Mouse (Mus musculus) liver, adult 2 months (tissue): Measurements from ENCODE around the gene 4930480E11Rik.

Experiments used
- CTCF ChIP-seq: fragments of 200-500 bp; IDR thresholded peaks from 2 replicates; pipeline ENCODE4 v1.5.1; 2011; ENCODE audit warnings: low read depth, low read length, control low read depth
- POLR2A ChIP-seq: fragments of 200-500 bp; IDR thresholded peaks from 2 replicates; pipeline ENCODE4 v1.6.1; 2011; ENCODE audit warnings: low read length, control low read depth; ENCODE audit not compliant: insufficient read depth; ENCODE audit errors: extremely low read depth

GRCm38 (mm10) chrX:78369343-78369742 is at the start of gene 4930480E11Rik:
- no peak for TF ChIP-seq POLR2A
- no peak for TF ChIP-seq CTCF
